Mouse (Mus musculus): ENCODE results near the gene Wdr34.

DNA sequence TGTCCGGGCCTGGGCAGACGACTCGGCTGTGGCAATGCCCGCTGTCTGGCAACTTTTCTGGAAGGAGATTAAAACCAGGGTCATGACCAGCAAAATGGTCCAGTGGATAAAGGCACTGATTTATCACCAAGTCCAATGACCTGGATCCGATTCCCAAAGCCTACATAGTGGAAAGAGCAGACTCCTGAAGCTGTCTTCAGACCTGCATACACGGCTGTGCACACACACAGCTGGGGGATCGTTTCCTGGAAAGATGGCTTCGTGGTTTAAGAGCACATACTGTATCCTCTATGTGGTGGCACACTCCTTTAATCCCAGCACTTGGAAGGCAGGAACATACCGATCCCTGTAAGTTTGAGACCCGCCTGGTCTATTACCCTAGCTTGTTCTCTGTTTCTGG is 10.3 kb downstream of the Wdr34 start:
- no peak for TF ChIP-seq CTCF (IDR thresholded peaks at IDR 0.05; ENCODE audit: borderline replicate concordance, insufficient read depth, low read depth, low read length)
- TF ChIP-seq POLR2A (IDR thresholded peaks at IDR 0.05; ENCODE audit: borderline replicate concordance, insufficient read depth, low read length) = no peak
